Mouse (Mus musculus) brain, embryonic 14.5 days (tissue): Measurements from ENCODE around the gene Hipk2.

Source experiments
- CTCF ChIP-seq: fragments of 200-500 bp; IDR thresholded peaks from 2 replicates; pipeline ENCODE4 v1.5.1; 2012; ENCODE audit warnings: inconsistent platforms, mild to moderate bottlenecking, moderate library complexity, borderline replicate concordance; ENCODE audit not compliant: insufficient read depth, insufficient read length; ENCODE audit errors: extremely low read depth
- POLR2A ChIP-seq: fragments of 200-500 bp; IDR thresholded peaks from 2 replicates; pipeline ENCODE4 v1.6.1; 2012; ENCODE audit warnings: mild to moderate bottlenecking, inconsistent platforms, borderline replicate concordance; ENCODE audit not compliant: poor library complexity, insufficient read depth, insufficient read length, severe bottlenecking; ENCODE audit errors: extremely low read depth

GRCm38 (mm10) chr6:38715881-38716280 is 160.1 kb downstream of the Hipk2 start:
- TF ChIP-seq CTCF: no peak
- TF ChIP-seq POLR2A: no peak
